Mouse (Mus musculus) forebrain, embryonic 13.5 days (tissue): ENCODE data around the gene Snai1. TPM values are rescaled to one million over a fixed set of nuclear protein-coding genes. Genes with fewer than 3 reads are reported as not detected.

Experiments used
- ATAC-seq: fragments of 200-750 bp; cut with Nextera tagmentation; 2 replicates; pipeline ENCODE4 v1.8.0; 2017
- H3K27ac ChIP-seq: fragments of 300-500 bp; sonication (generic); 2 replicates; pipeline ENCODE4 v1.5.1; 2015; ENCODE audit warnings: inconsistent platforms, mild to moderate bottlenecking, moderate library complexity
- H3K27me3 ChIP-seq: fragments of 300-500 bp; sonication (generic); 2 replicates; pipeline ENCODE4 v1.6.1; 2015; ENCODE audit warnings: mild to moderate bottlenecking, inconsistent platforms
- H3K36me3 ChIP-seq: fragments of 300-500 bp; sonication (generic); 2 replicates; pipeline ENCODE4 v1.6.1; 2015; ENCODE audit warnings: mild to moderate bottlenecking, inconsistent platforms; ENCODE audit not compliant: poor library complexity, severe bottlenecking
- H3K4me1 ChIP-seq: fragments of 300-500 bp; sonication (generic); 2 replicates; pipeline ENCODE4 v1.6.1; 2015; ENCODE audit warnings: inconsistent platforms
- H3K4me2 ChIP-seq: fragments of 300-500 bp; sonication (generic); 2 replicates; pipeline ENCODE4 v1.6.1; 2015; ENCODE audit warnings: inconsistent platforms, mild to moderate bottlenecking, moderate library complexity
- H3K4me3 ChIP-seq: fragments of 300-500 bp; sonication (generic); 2 replicates; pipeline ENCODE4 v1.5.1; 2015; ENCODE audit warnings: mild to moderate bottlenecking, inconsistent platforms
- H3K9ac ChIP-seq: fragments of 300-500 bp; sonication (generic); 2 replicates; pipeline ENCODE4 v1.6.1; 2015; ENCODE audit warnings: mild to moderate bottlenecking, inconsistent platforms
- H3K9me3 ChIP-seq: fragments of 300-500 bp; sonication (generic); replicated peaks from 2 replicates; pipeline ENCODE4 v1.6.1; 2016; ENCODE audit warnings: inconsistent platforms
- WGBS: fragments of 180-500 bp; shearing (Covaris S2); methylation state at CpG from one replicate; pipeline ENCODE4 v1.1.7; 2015; 5-methylcytosine and 5-hydroxymethylcytosine counted together
- polyA plus RNA-seq: library from polyadenylated mRNA; unstranded; fragments of >200 nt; fragmentation: Nextera tagmentation; extraction: Ambion mirVana; gene quantifications from 2 replicates; pipeline ENCODE4 v1.2.1, GENCODE M21; 2015

The Snai1 gene
- polyA plus RNA-seq, 1 experiment from 2014 or later = 1.9 TPM

DNA sequence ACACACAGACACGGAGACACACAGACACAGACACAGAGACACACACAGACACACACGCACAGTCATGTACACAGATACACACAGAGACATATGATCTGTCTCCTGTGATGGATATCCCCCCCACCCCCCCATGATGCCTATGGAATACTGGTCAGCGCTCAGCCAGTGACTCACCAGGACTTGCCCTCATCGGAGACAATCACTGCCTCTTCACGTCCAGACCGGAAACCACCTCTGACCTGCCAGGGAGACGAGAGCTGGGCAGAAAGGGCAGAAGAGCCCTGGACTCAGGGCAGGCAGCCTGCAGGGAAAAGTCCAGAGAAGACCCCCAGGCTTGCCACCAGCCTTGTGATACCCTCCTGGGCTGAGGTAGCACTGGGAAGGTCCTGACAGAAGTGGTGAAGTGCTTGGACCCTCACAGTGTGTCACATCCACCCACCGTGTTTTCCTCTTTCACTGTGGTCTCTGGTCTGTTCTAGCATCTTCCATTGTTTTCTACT lies 38.2 kb downstream of the Snai1 start:
- H3K27me3 ChIP-seq = no peaks in the 10 kb centered on the region
- no peak overlapping the region for H3K9ac ChIP-seq
- H3K4me2 ChIP-seq = no peak overlapping the region
- no peak overlapping the region for H3K27ac ChIP-seq
- no peaks in the 10 kb centered on the region for H3K36me3 ChIP-seq
- WGBS = 85% methylated on average over 8 of the region's 8 CpGs
- ATAC-seq = no peak
- no peak overlapping the region for H3K4me3 ChIP-seq
- no peaks in the 10 kb centered on the region; the same call in 1 of the 2 replicates for H3K4me1 ChIP-seq
- H3K9me3 ChIP-seq = no peaks in the 10 kb centered on the region

DNA sequence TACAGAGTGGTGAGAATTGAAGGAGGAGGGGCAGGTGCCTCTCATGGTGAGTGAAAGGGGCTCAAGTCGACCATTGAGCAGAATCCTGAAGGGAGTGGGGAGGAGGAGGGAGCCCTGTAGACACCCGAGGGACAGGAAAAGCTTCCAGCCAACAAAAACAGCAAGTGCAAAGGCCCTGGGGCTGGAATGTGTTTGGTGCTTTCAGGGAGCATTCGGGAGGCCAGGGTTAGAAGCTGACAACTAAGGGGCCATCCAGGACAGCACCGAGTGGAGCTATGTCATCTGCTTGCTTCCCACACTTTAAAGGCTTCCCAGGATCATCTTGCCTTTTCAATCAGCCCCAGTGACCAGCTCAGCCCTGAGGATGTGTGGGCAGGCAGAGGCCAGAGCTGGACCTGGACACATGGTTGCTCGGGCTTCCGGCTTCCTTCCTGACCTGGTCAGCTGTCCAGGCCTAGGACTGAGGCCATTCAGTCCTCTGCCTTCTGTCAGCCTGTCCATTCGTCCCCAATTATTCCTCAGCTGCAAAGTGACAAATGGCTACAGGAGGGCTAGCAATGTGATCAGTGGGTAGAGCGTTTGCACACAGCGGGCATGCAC lies 39.3 kb downstream of the Snai1 start:
- WGBS = 71% methylated on average over 9 of the region's 9 CpGs
- H3K9ac ChIP-seq = no peak overlapping the region
- H3K27ac ChIP-seq = no peak overlapping the region
- no peak overlapping the region for H3K4me3 ChIP-seq
- ATAC-seq = no peak
- no peaks in the 10 kb centered on the region; the same call in 1 of the 2 replicates for H3K4me1 ChIP-seq
- H3K4me2 ChIP-seq = no peak overlapping the region
- no peaks in the 10 kb centered on the region for H3K9me3 ChIP-seq
- H3K36me3 ChIP-seq = no peaks in the 10 kb centered on the region
- no peaks in the 10 kb centered on the region for H3K27me3 ChIP-seq

DNA sequence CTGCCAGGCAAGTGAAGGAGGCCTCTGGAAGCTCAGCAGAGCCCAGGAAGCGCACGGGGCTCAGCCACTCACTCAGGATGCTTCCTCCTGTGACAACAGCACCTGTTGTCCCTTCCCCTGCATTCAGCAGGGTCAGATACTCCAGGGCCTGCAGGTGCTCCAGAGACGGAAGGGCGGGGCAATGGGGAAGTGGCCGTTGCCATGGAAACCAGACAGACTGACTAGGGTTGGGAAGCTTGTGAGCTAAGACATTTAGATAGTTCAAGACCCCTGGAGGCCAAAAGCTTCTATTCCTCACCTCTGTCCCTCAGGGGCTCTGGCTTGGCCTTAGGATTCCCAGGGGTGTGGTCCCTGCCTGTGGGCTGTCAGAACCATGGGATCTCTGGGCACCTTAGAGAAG lies 40.5 kb downstream of the Snai1 start:
- no peaks in the 10 kb centered on the region for H3K36me3 ChIP-seq
- no peaks in the 10 kb centered on the region for H3K9me3 ChIP-seq
- WGBS = 36% methylated on average over 5 of the region's 5 CpGs
- H3K9ac ChIP-seq = no peak overlapping the region
- ATAC-seq = no peak
- H3K27ac ChIP-seq = no peak overlapping the region
- H3K4me1 ChIP-seq = no peaks in the 10 kb centered on the region; the same call in 1 of the 2 replicates
- no peak overlapping the region for H3K4me3 ChIP-seq
- H3K4me2 ChIP-seq = no peak overlapping the region
- no peaks in the 10 kb centered on the region for H3K27me3 ChIP-seq

DNA sequence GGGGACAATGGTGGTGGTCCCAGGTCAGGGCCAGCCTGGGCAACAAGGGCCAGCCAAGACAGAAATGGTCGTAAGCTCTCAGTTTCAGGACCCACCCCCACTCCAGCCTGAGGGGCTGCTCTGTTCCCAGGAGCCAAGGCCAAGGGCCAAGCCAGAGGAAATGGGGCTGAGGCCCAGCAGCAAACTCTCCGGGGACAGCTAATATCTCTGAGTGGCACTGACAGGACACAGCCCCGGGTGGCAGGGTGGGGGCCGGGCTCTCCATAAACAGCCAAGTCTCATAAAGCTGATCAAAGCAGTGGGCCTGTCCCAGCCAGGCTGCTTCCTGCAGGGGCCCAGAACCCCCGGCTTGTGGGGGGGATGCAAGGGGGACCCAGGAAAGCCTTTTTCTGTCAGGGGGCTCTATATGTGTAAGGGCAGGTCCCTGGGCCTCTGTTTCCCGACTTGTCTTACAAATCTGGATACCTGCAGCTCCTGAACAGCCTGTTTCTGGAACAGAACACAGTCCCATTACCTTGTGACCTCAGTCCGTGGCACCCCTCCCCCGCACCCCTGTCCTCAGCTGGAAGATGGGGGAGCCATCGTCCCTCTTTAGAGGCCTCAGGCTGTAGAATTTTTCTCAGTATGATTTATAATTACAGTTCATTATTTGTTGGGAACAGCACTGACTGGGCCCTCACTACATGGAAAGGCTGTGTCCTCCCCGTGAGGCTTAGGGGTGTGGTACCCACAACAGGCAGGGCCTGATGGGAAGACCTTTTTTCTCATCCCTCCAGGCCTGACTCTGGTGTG lies 45.4 kb downstream of the Snai1 start:
- H3K36me3 ChIP-seq = no peaks in the 10 kb centered on the region
- no peaks in the 10 kb centered on the region for H3K27me3 ChIP-seq
- H3K4me2 ChIP-seq = no peak overlapping the region
- H3K9ac ChIP-seq = no peak overlapping the region
- 57% methylated on average over 10 of the region's 10 CpGs for WGBS
- H3K9me3 ChIP-seq = no peaks in the 10 kb centered on the region
- ATAC-seq = no peak
- H3K4me1 ChIP-seq = no peaks in the 10 kb centered on the region; the same call in 1 of the 2 replicates
- H3K27ac ChIP-seq = no peak overlapping the region
- H3K4me3 ChIP-seq = no peak overlapping the region

DNA sequence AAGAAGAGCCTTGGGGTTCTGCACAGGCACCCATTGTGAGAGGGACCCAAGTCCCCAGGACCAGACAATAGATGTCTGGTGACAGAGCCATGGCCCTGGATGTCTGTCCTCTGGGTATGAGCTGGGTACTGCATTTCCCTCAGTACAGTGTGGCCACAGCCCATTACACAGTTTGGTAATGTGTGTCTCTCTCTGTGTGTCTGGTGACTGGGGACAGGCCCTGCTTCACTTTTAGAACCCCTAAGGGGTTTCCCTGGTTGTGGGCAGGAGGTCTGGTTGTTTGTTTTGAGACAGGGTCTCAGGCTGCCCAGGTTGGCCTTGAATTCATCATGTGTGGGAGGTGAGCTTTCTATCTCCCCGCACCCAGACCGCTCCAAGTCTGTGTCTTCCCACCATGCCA lies 47.3 kb downstream of the Snai1 start:
- Histone ChIP-seq H3K27me3 (0 out of 2 replicates have a peak, but pooled peaks cover 11% of the 10 kb centered on the region), H3K27ac (no peak overlapping the region), H3K4me3 (no peak overlapping the region), H3K36me3 (no peaks in the 10 kb centered on the region), H3K9ac (no peak overlapping the region), H3K9me3 (no peaks in the 10 kb centered on the region), H3K4me2 (no peak overlapping the region), H3K4me1 (no peaks in the 10 kb centered on the region)
- 90% methylated on average over 2 of the region's 2 CpGs for WGBS
- no peak for ATAC-seq

DNA sequence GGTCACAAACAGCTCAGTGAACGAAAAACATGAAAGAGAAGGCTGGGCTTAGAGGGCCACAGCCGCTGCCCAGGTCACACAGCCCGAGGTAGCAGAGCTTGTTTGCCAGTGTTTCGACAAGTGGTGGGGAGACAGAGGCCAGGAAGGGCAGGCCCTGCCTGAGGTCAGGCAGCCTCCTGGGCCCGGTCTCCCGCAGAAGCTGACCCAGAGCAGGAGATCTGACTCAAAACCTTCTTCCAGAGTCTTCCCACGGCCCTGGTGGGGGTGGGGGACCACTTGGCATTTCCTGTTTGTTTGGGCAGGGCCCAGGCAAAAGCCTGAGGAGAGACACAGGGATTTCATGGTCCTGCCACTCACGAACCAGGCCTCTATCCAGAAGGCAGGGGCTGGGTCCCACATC lies 48.0 kb downstream of the Snai1 start:
- Histone ChIP-seq H3K27ac (no peak overlapping the region), H3K36me3 (no peaks in the 10 kb centered on the region), H3K4me1 (no peaks in the 10 kb centered on the region), H3K4me3 (no peak overlapping the region), H3K9ac (no peak overlapping the region), H3K9me3 (no peaks in the 10 kb centered on the region), H3K27me3 (0 out of 2 replicates have a peak, but pooled peaks cover 11% of the 10 kb centered on the region), H3K4me2 (no peak overlapping the region)
- 34% methylated on average over 8 of the region's 8 CpGs for WGBS
- no peak for ATAC-seq

DNA sequence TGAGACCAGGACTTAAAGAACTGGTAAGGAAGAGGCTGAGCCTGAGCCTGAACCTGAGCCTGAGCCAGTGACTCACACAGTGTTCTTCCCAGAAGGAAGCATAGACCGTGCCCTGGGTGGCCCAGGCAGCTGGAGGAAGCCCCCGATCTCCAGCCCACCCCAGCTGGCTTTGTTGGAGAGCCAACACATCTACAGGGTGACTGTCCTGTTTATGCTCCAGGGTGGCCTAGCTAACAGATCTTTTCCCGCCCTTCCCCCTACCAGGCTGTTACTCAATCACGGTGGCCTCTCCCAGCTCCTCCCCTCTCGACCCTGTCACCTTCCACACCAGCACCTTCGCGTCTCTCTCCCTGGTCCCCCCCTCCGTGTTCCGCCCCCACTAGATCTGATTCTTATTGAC lies 49.0 kb downstream of the Snai1 start:
- Histone ChIP-seq H3K4me3 (no peak overlapping the region), H3K27me3 (0 out of 2 replicates have a peak, but pooled peaks cover 11% of the 10 kb centered on the region), H3K9ac (no peak overlapping the region), H3K4me1 (no peaks in the 10 kb centered on the region), H3K4me2 (no peak overlapping the region), H3K27ac (no peak overlapping the region), H3K9me3 (no peaks in the 10 kb centered on the region), H3K36me3 (no peaks in the 10 kb centered on the region)
- no peak for ATAC-seq
- 38% methylated on average over 9 of the region's 9 CpGs for WGBS

DNA sequence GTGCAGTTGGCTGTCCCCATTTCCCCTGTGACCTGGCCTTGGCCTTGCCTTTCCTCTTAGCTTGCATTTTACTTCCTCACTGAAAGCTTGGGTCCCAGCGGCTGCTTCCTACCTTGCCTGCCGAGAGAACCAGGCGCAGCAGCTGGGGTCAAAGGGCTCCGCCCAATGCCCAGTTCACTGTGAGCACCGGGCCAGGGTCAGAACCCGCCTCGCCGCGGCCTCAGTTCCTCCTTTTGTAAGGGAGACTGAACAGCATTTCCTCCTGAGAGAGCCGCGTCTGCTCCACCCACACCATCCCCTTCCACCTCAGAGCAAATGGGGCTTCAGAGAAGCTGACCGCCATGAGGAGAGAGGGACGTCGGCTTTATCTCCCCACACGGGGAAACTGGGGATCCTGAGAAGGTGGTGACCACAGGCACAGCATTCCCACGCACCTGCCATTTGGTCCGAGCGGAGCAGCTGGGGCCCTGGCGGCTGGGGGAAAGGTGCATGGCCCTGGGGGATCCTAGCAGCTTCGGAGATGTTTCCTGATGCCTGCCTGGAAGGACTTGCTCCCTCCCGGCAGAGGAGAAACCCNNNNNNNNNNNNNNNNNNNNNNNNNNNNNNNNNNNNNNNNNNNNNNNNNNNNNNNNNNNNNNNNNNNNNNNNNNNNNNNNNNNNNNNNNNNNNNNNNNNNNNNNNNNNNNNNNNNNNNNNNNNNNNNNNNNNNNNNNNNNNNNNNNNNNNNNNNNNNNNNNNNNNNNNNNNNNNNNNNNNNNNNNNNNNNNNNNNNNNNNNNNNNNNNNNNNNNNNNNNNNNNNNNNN lies 51.0 kb downstream of the Snai1 start:
- no peak for ATAC-seq
- Histone ChIP-seq H3K4me3 (no peak overlapping the region), H3K27ac (no peak overlapping the region), H3K9ac (no peak overlapping the region), H3K4me1 (peaks cover 2% of the 10 kb centered on the region; the same call in 1 of the 2 replicates), H3K36me3 (no peaks in the 10 kb centered on the region), H3K9me3 (no peaks in the 10 kb centered on the region), H3K27me3 (0 out of 2 replicates have a peak, but pooled peaks cover 11% of the 10 kb centered on the region), H3K4me2 (no peak overlapping the region)
- WGBS = 18% methylated on average over 21 of the region's 21 CpGs

Other genes with a start within 250 kb of the Snai1 start
- gene B4galt5, start 189.0 kb upstream of the Snai1 start, polyA plus RNA-seq = 9.1 and 9.2 TPM in 2 replicates
- gene Slc9a8, start 116.5 kb upstream of the Snai1 start, polyA plus RNA-seq = 19.5 and 21.1 TPM in 2 replicates
- gene Rnf114, start 45.5 kb upstream of the Snai1 start, polyA plus RNA-seq = 134 and 147 TPM in 2 replicates
- gene Spata2, start 45.3 kb upstream of the Snai1 start, polyA plus RNA-seq = 21.3 and 24.4 TPM in 2 replicates
- 278 and 309 TPM in 2 replicates for gene Ube2v1, start 93.9 kb downstream of the Snai1 start, polyA plus RNA-seq
- gene Gm20431, start 123.3 kb downstream of the Snai1 start, polyA plus RNA-seq = 5.5 and 8.2 TPM in 2 replicates
- 0.11 and 0.14 TPM in 2 replicates for gene Cebpb, start 150.7 kb downstream of the Snai1 start, polyA plus RNA-seq
- gene Tmem189, start 151.6 kb downstream of the Snai1 start, polyA plus RNA-seq = 22.1 and 24.0 TPM in 2 replicates